Comparison of ENCODE assay signal across 8 mouse cellular contexts in the genomic region with DNA sequence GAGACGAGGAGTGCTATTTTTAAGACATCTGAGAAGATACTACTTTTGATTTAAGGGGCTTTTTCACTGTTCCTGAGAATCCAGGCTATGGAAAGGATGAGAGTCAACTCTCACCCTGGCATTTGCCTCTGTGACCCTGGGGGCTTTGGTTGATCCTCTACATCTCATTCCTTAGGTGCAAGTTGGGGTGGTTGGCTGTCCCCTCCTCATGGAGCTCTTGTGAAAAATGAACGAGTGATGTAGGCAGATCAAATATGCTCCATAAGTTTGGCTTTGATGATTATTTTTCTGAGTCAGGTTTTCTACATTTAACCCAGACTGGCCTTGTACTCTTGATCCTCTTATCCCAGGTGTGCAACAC. TPM values are rescaled to one million over a fixed set of nuclear protein-coding genes. Genes with fewer than 3 reads are reported as not detected.
DNase-seq lines count a peak whose midpoint lies in the region; ATAC-seq and TF ChIP-seq lines count a peak whose summit lies in the region.

No protein-coding gene starts in this region.

- no peak for TF ChIP-seq CTCF in G1E (IDR thresholded peaks at IDR 0.05; ENCODE audit: low read depth, low read length)

- peaks cover 7% of the 10 kb centered on the region for H3K36me3 ChIP-seq in heart, embryonic 14.5 days (ENCODE audit: control insufficient read depth, insufficient read depth, low read length)
- H3K36me3 ChIP-seq in G1E (replicated peaks) = peaks cover 28% of the 10 kb centered on the region
- H3K36me3 ChIP-seq in hindbrain, embryonic 10.5 days = peaks cover 23% of the 10 kb centered on the region
- H3K36me3 ChIP-seq in macrophage (ENCODE audit: inconsistent target) = no peaks in the 10 kb centered on the region

- no peaks in the 10 kb centered on the region for H3K9me3 ChIP-seq in heart, embryonic 14.5 days (ENCODE audit: control insufficient read depth, low read length)
- H3K9me3 ChIP-seq in G1E (replicated peaks) = no peaks in the 10 kb centered on the region
- no peaks in the 10 kb centered on the region for H3K9me3 ChIP-seq in hindbrain, embryonic 10.5 days

- no peak for ATAC-seq in heart, embryonic 14.5 days (ENCODE audit: insufficient number of reproducible peaks, insufficient read depth, low FRiP score, low read depth)
- no peak for ATAC-seq in G1E (ENCODE audit: extremely low read depth, insufficient number of reproducible peaks, low FRiP score, poor library complexity, severe bottlenecking)

- WGBS in heart, embryonic 14.5 days = 7% methylated on average over 2 of the region's 2 CpGs
- 14% methylated on average over 2 of the region's 2 CpGs for WGBS in hindbrain, embryonic 10.5 days
- WGBS in macrophage (ENCODE audit: missing documents) = 5% methylated on average over 2 of the region's 2 CpGs

- DNase-seq in heart, adult 11 months = no peak
- DNase-seq in G1E (ENCODE audit: low spot score) = no peak
- no peak for DNase-seq in hindbrain, embryonic 10.5 days (ENCODE audit: low spot score)
- no peak for DNase-seq in c-Kit-positive CD71-positive TER-119-positive erythroid progenitor cells, embryonic 14.5 days (ENCODE audit: low spot score)
- DNase-seq in layer of hippocampus, postnatal 25 days (ENCODE audit: extremely low spot score in 1 of 2, low spot score in 1 of 2) = no peak
- no peak for DNase-seq in MN1 (ENCODE audit: low spot score)

- peak overlapping the region in 1 of 2 experiments; percentile 73; a peak in 2 of 4 replicates for H3K27ac ChIP-seq in heart, embryonic 14.5 days (replicated peaks in 1 of 2; ENCODE audit: control insufficient read depth in 1 of 2, insufficient read depth in 1 of 2, low read depth in 2 of 2, low read length in 2 of 2)
- H3K27ac ChIP-seq in hindbrain, embryonic 10.5 days = peak overlapping the region; percentile 90
- no peak overlapping the region for H3K27ac ChIP-seq in macrophage

- peak overlapping the region; percentile 84 for H3K9ac ChIP-seq in heart, embryonic 14.5 days (ENCODE audit: low read length)

- H3K27me3 ChIP-seq in heart, embryonic 14.5 days (ENCODE audit: control insufficient read depth, insufficient read depth, low read length) = no peaks in the 10 kb centered on the region
- H3K27me3 ChIP-seq in G1E (ENCODE audit: insufficient read depth, low read length) = peaks cover 2% of the 10 kb centered on the region; the same call in 1 of the 2 replicates
- H3K27me3 ChIP-seq in hindbrain, embryonic 10.5 days (ENCODE audit: insufficient read depth, poor library complexity, severe bottlenecking) = no peaks in the 10 kb centered on the region

- peaks cover 6% of the 10 kb centered on the region; the same call in 1 of the 2 replicates for H3K79me2 ChIP-seq in macrophage (ENCODE audit: inconsistent target)

- peak overlapping the region; percentile 62 to 66 for H3K4me3 ChIP-seq in heart, embryonic 14.5 days (ENCODE audit: control insufficient read depth in 1 of 2, insufficient read depth in 1 of 2, low read depth in 1 of 2, low read length in 2 of 2)
- H3K4me3 ChIP-seq in G1E (ENCODE audit: low read depth, low read length) = peak overlapping the region; percentile 87
- H3K4me3 ChIP-seq in hindbrain, embryonic 10.5 days = peak overlapping the region; percentile 72
- peak overlapping the region; percentile 26 for H3K4me3 ChIP-seq in macrophage (ENCODE audit: inconsistent target)

- peaks cover 5 to 8% of the 10 kb centered on the region in 2 experiments; a peak in 3 of 4 replicates for H3K4me1 ChIP-seq in heart, embryonic 14.5 days (ENCODE audit: control insufficient read depth in 2 of 2, insufficient read depth in 2 of 2, low read length in 2 of 2)
- H3K4me1 ChIP-seq in G1E (ENCODE audit: insufficient read depth, low read depth, low read length) = peaks cover 27% of the 10 kb centered on the region
- H3K4me1 ChIP-seq in hindbrain, embryonic 10.5 days (replicated peaks) = peaks cover 16% of the 10 kb centered on the region

- peak overlapping the region; percentile 66 for H3K4me2 ChIP-seq in heart, embryonic 14.5 days (ENCODE audit: low read length)

RNA-seq across cellular contexts. Expression of a gene that starts 0.3 kb away (rescaled TPM):
- 29.3 and 34.4 TPM in 2 replicates for polyA plus RNA-seq in heart, embryonic 14.5 days (2014; fragmentation: Nextera tagmentation; extraction: Ambion mirVana)
- total RNA-seq in G1E (2014; fragmentation: Nextera tagmentation) (26.0 and 29.9 TPM in 2 replicates), G1E (2017) (36.1 and 41.1 TPM in 2 replicates)
- polyA plus RNA-seq in G1E (2012) (50.8 and 51.4 TPM in 2 replicates), macrophage (2018) (9.6 to 19.0 TPM (median 16.3 TPM) in 3 replicates)
- 36.4 and 37.9 TPM in 2 replicates for polyA plus RNA-seq in hindbrain, embryonic 10.5 days (2016; fragmentation: Nextera tagmentation; extraction: Ambion mirVana)
- 10 to 100 TPM in 1 of 26 experiments, 1 to 10 TPM in 19, under 1 TPM in 3, not detected in 3; 0.70 to 10.8 (median 2.6) TPM for total RNA-seq in macrophage (2018; cell fraction: chromatin; rRNA removed)
- 10 to 100 TPM in 16 of 26 experiments, 1 to 10 TPM in 10; 4.2 to 17.3 (median 11.6) TPM for total RNA-seq in macrophage (2018; cell fraction: cytosol; rRNA removed)
- 10 to 100 TPM in 9 of 26 experiments, 1 to 10 TPM in 17; 1.1 to 16.4 (median 5.7) TPM for total RNA-seq in macrophage (2018; cell fraction: nucleus; rRNA removed)
- 10 to 100 TPM; 17.9 to 19.5 TPM for total RNA-seq in layer of hippocampus, postnatal 25 days (2021)

RNA-seq across cellular contexts. Expression of a gene that starts 54.6 kb away (rescaled TPM):
- 14.6 and 14.9 TPM in 2 replicates for polyA plus RNA-seq in heart, embryonic 14.5 days (2014; fragmentation: Nextera tagmentation; extraction: Ambion mirVana)
- total RNA-seq in G1E (2014; fragmentation: Nextera tagmentation) = 28.4 and 29.4 TPM in 2 replicates
- 29.6 and 32.9 TPM in 2 replicates for total RNA-seq in G1E (2017)
- 7.2 and 8.2 TPM in 2 replicates for polyA plus RNA-seq in G1E (2012)
- polyA plus RNA-seq in hindbrain, embryonic 10.5 days (2016; fragmentation: Nextera tagmentation; extraction: Ambion mirVana) = 17.1 and 18.7 TPM in 2 replicates
- 10 to 100 TPM; 11.9 to 62.4 (median 41.6) TPM for total RNA-seq in macrophage (2018; cell fraction: chromatin; rRNA removed)
- 10 to 100 TPM; 11.4 to 25.1 (median 17.5) TPM for total RNA-seq in macrophage (2018; cell fraction: cytosol; rRNA removed)
- total RNA-seq in macrophage (2018; cell fraction: nucleus; rRNA removed) = 10 to 100 TPM; 21.0 to 68.0 (median 41.7) TPM
- 12.9 to 23.2 TPM (median 16.9 TPM) in 3 replicates for polyA plus RNA-seq in macrophage (2018)
- total RNA-seq in layer of hippocampus, postnatal 25 days (2021) = 10 to 100 TPM; 42.5 to 45.1 TPM

Comparison
In these comparisons a context has a peak if more than half of its experiments do, and no peak if none do; other contexts are left out.
1. H3K4me3 ChIP-seq: peak in every context shown above with its lines; median percentile 87 in G1E; 72 in hindbrain, embryonic 10.5 days; 64 in heart, embryonic 14.5 days; 26 in macrophage.